Mouse (Mus musculus) intestine, embryonic 15.5 days (tissue): ENCODE data around the gene Osbpl9. TPM values are rescaled to one million over a fixed set of nuclear protein-coding genes. Genes with fewer than 3 reads are reported as not detected.

ENCODE experiments used
- ATAC-seq: fragments of 200-750 bp; cut with Nextera tagmentation; 2 replicates; pipeline ENCODE4 v1.8.0; 2017; ENCODE audit warnings: moderate TSS enrichment, moderate library complexity
- H3K27ac ChIP-seq: fragments of 300-500 bp; sonication (generic); 2 replicates; pipeline ENCODE4 v1.5.1; 2015; ENCODE audit warnings: mild to moderate bottlenecking, inconsistent platforms
- H3K27me3 ChIP-seq: fragments of 300-500 bp; sonication (generic); replicated peaks from 2 replicates; pipeline ENCODE4 v1.6.1; 2015; ENCODE audit warnings: inconsistent platforms
- H3K36me3 ChIP-seq: fragments of 300-500 bp; sonication (generic); 2 replicates; pipeline ENCODE4 v1.6.1; 2015; ENCODE audit warnings: inconsistent platforms
- H3K4me1 ChIP-seq: fragments of 300-500 bp; sonication (generic); replicated peaks from 2 replicates; pipeline ENCODE4 v1.6.1; 2015; ENCODE audit warnings: inconsistent platforms
- H3K4me2 ChIP-seq: fragments of 300-500 bp; sonication (generic); replicated peaks from 2 replicates; pipeline ENCODE4 v1.6.1; 2015; ENCODE audit warnings: mild to moderate bottlenecking, inconsistent platforms
- H3K4me3 ChIP-seq: fragments of 300-500 bp; sonication (generic); replicated peaks from 2 replicates; pipeline ENCODE4 v1.5.1; 2015; ENCODE audit warnings: inconsistent platforms
- H3K9ac ChIP-seq: fragments of 300-500 bp; sonication (generic); 2 replicates; pipeline ENCODE4 v1.6.1; 2015; ENCODE audit warnings: inconsistent platforms
- H3K9me3 ChIP-seq: fragments of 300-500 bp; sonication (generic); 2 replicates; pipeline ENCODE4 v1.6.1; 2016; ENCODE audit warnings: inconsistent platforms
- WGBS: fragments of 180-500 bp; shearing (Covaris S2); methylation state at CpG from one replicate; pipeline ENCODE4 v1.1.7; 2015; 5-methylcytosine and 5-hydroxymethylcytosine counted together
- polyA plus RNA-seq: library from polyadenylated mRNA; unstranded; fragments of >200 nt; fragmentation: Nextera tagmentation; extraction: Ambion mirVana; gene quantifications from 2 replicates; pipeline ENCODE4 v1.2.1, GENCODE M21; 2015

Gene Osbpl9
- 48.7 and 56.1 TPM in 2 replicates for polyA plus RNA-seq

DNA sequence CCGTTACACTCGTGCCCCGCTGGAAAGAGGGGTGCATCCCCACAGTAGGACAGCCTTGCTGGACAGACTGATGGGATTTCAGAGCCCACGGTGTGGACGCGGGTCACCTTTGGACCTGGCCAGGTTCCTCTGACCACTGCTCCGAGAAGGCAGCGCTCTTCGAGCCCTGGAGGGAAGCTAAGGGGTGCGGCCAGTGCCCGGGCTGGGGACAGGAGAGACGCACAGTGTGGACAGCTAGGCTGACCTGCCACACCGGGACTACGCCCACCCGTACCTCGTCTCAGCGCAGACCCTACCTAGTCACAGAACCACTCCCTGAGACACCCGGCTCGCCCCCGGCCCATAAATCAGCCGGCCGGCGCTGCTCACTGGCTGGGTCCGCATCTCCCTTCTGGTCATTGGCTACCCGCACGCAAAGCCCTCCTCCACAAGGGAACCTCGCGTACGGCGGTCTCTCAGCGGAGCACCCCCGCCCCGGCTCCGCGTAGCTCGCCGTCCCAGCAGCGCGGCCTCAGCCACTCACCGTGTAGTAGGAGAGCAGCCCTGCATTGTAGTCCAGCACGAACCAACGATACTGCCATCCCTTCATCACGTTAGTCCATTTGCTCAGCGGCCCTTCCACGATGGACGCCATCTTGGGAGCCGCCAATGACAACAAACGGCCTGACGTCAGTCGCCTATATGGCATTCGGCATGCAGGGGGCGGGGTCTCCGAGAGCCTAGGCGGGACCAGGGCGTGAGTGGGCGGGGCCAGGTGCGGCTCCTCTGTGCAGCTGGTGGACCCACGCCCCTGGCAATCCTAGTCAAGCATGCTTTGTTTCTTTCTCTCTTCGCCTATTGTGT is at the start of gene Osbpl9:
Osbpl9 (minus strand) TSS at position 691 of the 843 bp plus-strand sequence.
- Histone ChIP-seq H3K36me3 (no peaks in the 10 kb centered on the region), H3K27ac (peak within 1 kb of the TSS; percentile 97), H3K9me3 (no peaks in the 10 kb centered on the region), H3K4me3 (peak within 1 kb of the TSS; percentile 86), H3K9ac (peak within 1 kb of the TSS; percentile 80), H3K4me1 (no peaks in the 10 kb centered on the region), H3K27me3 (no peaks in the 10 kb centered on the region), H3K4me2 (peak within 1 kb of the TSS; percentile 90)
- under 1% methylated on average over 59 of the region's 59 CpGs for WGBS
- ATAC-seq = peak; percentile 99

DNA sequence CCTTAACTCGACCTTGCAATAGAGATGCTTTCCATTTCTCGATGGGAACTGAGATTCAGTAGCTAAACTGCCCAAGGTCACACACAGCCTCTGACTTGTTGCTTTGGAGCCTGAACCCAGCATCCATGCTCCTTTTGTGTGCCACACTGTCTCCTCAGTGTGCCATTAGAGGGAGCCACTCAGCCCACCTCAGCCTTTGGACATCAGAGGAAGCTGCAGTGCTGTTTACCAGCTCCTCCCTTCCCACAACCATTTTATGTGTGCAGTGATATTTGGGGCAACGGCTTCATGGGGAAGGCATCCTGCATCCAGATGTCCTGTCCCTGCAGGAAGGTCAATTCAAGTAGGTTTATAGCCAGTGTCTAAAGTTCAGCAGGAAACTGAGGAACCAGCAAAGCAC is 49.5 kb upstream of the Osbpl9 start:
- H3K27me3 ChIP-seq = no peaks in the 10 kb centered on the region
- no peak overlapping the region for H3K4me2 ChIP-seq
- H3K36me3 ChIP-seq = no peaks in the 10 kb centered on the region
- 39% methylated on average over 3 of the region's 3 CpGs for whole genome bisulfite sequencing
- ATAC-seq = no peak
- peaks cover 4% of the 10 kb centered on the region; the same call in 1 of the 2 replicates for H3K4me1 ChIP-seq
- H3K4me3 ChIP-seq = no peak overlapping the region
- no peaks in the 10 kb centered on the region for H3K9me3 ChIP-seq
- no peak overlapping the region for H3K9ac ChIP-seq
- H3K27ac ChIP-seq = no peak overlapping the region

DNA sequence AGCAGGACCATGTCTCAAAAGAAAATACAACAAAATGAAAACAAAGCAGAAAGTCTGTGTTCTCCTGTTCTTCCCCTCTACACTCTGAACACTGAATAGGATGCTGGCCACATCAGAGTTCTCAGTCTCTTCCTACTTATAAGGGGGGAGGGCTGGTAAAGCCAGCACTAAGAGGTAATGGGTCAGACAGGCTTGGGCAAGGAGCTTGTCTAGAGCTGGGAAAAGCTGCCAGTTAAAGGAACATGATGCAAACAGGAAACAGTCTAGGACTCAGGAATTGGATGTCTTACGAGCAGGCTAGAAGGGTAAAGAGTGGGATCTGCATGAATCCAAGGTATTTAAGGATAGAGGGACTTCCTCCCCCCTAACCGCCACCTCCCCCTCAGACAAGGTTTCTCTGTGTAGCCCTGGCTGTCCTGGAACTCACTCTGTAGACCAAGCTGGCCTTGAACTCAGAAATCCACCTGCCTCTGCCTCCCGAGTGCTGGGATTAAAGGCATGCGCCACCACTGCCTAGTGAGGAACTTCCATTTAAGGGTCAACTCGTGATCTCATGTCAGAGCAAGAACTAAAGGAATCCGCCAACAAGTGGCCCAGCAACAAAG is 43.0 kb upstream of the Osbpl9 start:
- no peak for ATAC-seq
- H3K9me3 ChIP-seq = no peaks in the 10 kb centered on the region
- H3K4me3 ChIP-seq = no peak overlapping the region
- no peak overlapping the region for H3K27ac ChIP-seq
- no peaks in the 10 kb centered on the region for H3K4me1 ChIP-seq
- no peaks in the 10 kb centered on the region for H3K36me3 ChIP-seq
- no peaks in the 10 kb centered on the region for H3K27me3 ChIP-seq
- H3K9ac ChIP-seq = no peak overlapping the region
- 82% methylated on average over 6 of the region's 6 CpGs for WGBS
- no peak overlapping the region for H3K4me2 ChIP-seq

DNA sequence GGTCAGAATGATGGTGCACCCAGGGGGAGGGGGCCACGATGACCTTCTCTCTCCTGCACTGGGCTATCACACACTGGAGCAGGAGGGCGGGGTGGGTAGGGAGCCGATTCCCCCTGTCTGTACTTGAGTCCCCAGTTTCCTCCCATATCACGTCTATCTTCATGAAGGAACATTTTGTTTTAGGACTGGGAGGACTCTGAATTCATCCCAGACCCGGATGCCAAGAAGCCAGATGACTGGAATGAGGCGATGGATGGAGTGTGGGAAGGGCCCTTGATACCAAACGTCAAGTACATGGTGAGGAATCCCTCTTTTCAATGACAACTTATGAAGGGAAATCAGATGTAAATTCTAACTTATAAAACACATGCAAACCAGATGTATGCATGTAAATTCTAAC is 42.4 kb upstream of the Osbpl9 start:
- no peak overlapping the region for H3K27ac ChIP-seq

GRCm38 (mm10) chr4:109241934-109242333 is 39.9 kb upstream of the Osbpl9 start:
- H3K9ac ChIP-seq = no peak overlapping the region
- 43% methylated on average over 4 of the region's 4 CpGs for WGBS
- no peak overlapping the region for H3K27ac ChIP-seq
- no peaks in the 10 kb centered on the region for H3K4me1 ChIP-seq
- no peak overlapping the region for H3K4me3 ChIP-seq
- no peak for ATAC-seq
- no peaks in the 10 kb centered on the region for H3K9me3 ChIP-seq
- H3K27me3 ChIP-seq = no peaks in the 10 kb centered on the region
- no peak overlapping the region for H3K4me2 ChIP-seq
- no peaks in the 10 kb centered on the region for H3K36me3 ChIP-seq

More for the DNA sequence above, 42.4 kb upstream of the Osbpl9 start:
- Histone ChIP-seq H3K4me1 (no peaks in the 10 kb centered on the region), H3K27me3 (no peaks in the 10 kb centered on the region), H3K4me3 (no peak overlapping the region), H3K4me2 (no peak overlapping the region), H3K9me3 (no peaks in the 10 kb centered on the region), H3K9ac (no peak overlapping the region), H3K36me3 (no peaks in the 10 kb centered on the region)
- ATAC-seq = no peak
- 75% methylated on average over 7 of the region's 7 CpGs for WGBS

DNA sequence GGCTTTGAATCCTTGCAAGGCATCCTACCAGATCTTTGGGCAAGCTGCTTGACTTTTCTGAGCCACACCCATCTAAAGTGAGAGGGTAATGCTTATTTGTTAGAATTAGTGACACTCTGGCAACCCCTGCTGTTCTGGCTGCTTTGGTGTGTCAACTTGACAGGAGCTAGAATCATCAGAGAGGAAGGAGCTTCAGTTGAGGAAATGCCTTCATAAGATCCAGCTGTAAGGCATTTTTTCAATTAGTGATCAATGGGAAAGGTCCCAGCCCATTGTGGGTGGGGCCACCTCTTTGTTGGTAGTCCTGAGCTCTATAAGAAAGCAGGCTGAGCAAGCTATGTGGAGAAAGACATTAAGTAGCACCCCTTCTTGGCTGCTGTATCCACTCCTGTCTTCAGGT is 39.1 kb upstream of the Osbpl9 start:
- H3K9ac ChIP-seq = no peak overlapping the region
- H3K4me3 ChIP-seq = no peak overlapping the region
- no peaks in the 10 kb centered on the region for H3K36me3 ChIP-seq
- no peaks in the 10 kb centered on the region for H3K9me3 ChIP-seq
- no peak overlapping the region for H3K27ac ChIP-seq
- ATAC-seq = no peak
- H3K4me1 ChIP-seq = no peaks in the 10 kb centered on the region
- H3K4me2 ChIP-seq = no peak overlapping the region
- no peaks in the 10 kb centered on the region for H3K27me3 ChIP-seq

GRCm38 (mm10) chr4:109238428-109239268 is 36.6 kb upstream of the Osbpl9 start:
- Histone ChIP-seq H3K9ac (no peak overlapping the region), H3K4me1 (no peaks in the 10 kb centered on the region), H3K36me3 (no peaks in the 10 kb centered on the region), H3K27ac (no peak overlapping the region), H3K4me3 (no peak overlapping the region), H3K27me3 (no peaks in the 10 kb centered on the region), H3K9me3 (no peaks in the 10 kb centered on the region), H3K4me2 (no peak overlapping the region)
- ATAC-seq = no peak
- 84% methylated on average over 24 of the region's 24 CpGs for WGBS

GRCm38 (mm10) chr4:109236186-109236879 is 34.3 kb upstream of the Osbpl9 start:
- Histone ChIP-seq H3K27ac (no peak overlapping the region), H3K4me3 (no peak overlapping the region), H3K9ac (no peak overlapping the region), H3K4me2 (no peak overlapping the region), H3K27me3 (no peaks in the 10 kb centered on the region), H3K4me1 (no peaks in the 10 kb centered on the region), H3K36me3 (no peaks in the 10 kb centered on the region), H3K9me3 (no peaks in the 10 kb centered on the region)
- ATAC-seq = no peak
- WGBS = 69% methylated on average over 7 of the region's 7 CpGs

DNA sequence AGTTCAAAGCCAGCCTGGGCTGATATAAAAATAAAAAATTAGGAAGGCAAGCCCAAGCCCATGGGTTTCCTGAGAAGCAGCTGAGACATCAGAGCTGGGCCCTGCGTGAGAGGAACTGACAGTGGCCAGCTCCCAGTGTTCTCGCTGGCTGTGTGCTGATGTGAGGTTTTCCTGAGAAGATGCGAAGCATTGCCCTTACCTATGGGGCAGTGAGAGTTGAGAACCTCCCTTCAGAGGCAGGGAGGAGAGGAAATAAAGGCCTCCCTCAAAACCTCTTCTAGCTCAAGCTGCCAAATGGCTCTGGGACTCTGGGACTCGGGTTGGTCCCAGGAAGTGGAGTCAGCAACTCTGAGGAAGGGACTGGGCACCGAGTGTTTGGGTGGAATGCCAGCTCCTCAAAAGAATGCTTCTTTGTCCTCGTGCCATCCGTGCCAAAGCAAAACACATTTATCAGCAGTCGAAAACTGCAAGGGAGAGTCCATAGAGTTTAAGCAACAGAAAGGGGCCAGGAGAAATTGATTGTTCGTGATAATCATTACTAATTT is 32.8 kb upstream of the Osbpl9 start:
- Histone ChIP-seq H3K4me1 (no peaks in the 10 kb centered on the region), H3K36me3 (no peaks in the 10 kb centered on the region), H3K4me3 (no peak overlapping the region), H3K9ac (no peak overlapping the region), H3K4me2 (no peak overlapping the region), H3K9me3 (no peaks in the 10 kb centered on the region), H3K27ac (no peak overlapping the region), H3K27me3 (no peaks in the 10 kb centered on the region)
- no peak for ATAC-seq
- 70% methylated on average over 9 of the region's 9 CpGs for WGBS

DNA sequence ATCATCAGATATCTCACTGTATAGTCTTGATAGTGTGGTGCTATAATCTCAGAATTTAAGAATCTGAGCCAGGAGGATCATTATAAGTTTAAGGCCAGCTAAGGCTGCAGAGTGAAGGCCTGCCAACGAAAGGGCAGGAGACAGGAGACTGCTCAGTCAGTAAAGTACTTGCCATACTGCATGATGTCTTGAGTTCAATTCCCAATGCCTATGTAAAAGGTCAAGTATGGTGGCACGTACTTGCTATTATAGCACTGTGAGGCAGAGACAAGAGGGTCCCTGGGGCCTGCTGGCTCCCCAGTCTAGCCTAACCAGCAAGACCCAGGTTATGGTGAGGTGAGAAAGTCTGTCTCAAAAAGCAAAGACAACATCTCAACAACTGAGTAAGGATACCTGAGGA is 32.1 kb upstream of the Osbpl9 start, which contains the start of gene Calr4:
Calr4 (plus strand) TSS at position 301 of the 400 bp plus-strand sequence.
- Histone ChIP-seq H3K4me3 (no peak within 1 kb of the TSS), H3K4me1 (no peaks in the 10 kb centered on the region), H3K36me3 (no peaks in the 10 kb centered on the region), H3K27ac (no peak within 1 kb of the TSS), H3K9me3 (no peaks in the 10 kb centered on the region), H3K9ac (no peak within 1 kb of the TSS), H3K4me2 (no peak within 1 kb of the TSS), H3K27me3 (no peaks in the 10 kb centered on the region)
- ATAC-seq = no peak
- WGBS = 85% methylated on average over 2 of the region's 2 CpGs

GRCm38 (mm10) chr4:109229766-109230279 is 27.8 kb upstream of the Osbpl9 start:
- WGBS = 31% methylated on average over 7 of the region's 7 CpGs
- Histone ChIP-seq H3K4me2 (no peak overlapping the region), H3K27me3 (no peaks in the 10 kb centered on the region), H3K4me1 (peaks cover 4% of the 10 kb centered on the region; the same call in 1 of the 2 replicates), H3K9me3 (no peaks in the 10 kb centered on the region), H3K27ac (no peak overlapping the region), H3K36me3 (no peaks in the 10 kb centered on the region), H3K9ac (no peak overlapping the region), H3K4me3 (no peak overlapping the region)
- ATAC-seq = no peak
